Mouse (Mus musculus) E14TG2a.4 (cell line): ENCODE measurements at regions not wholly inside any gene's neighbourhood (a gene's known extent, or its start where the extent isn't known, plus 50 kb on each side); places are given as distances from the start of the nearest gene placed in this dataset.

Source experiments
- H3K27me3 ChIP-seq: 2 replicates; pipeline ENCODE4 v1.6.1; 2014; ENCODE audit warnings: low read length, control low read depth; ENCODE audit not compliant: insufficient read depth
- H3K36me3 ChIP-seq: 2 replicates; pipeline ENCODE4 v1.6.1; 2014; ENCODE audit warnings: low read length, control low read depth; ENCODE audit not compliant: insufficient read depth
- H3K4me1 ChIP-seq: replicated peaks from 2 replicates; pipeline ENCODE4 v1.6.1; 2014; ENCODE audit warnings: low read depth, low read length, control low read depth
- H3K4me3 ChIP-seq: replicated peaks from 2 replicates; pipeline ENCODE4 v1.5.1; 2014; ENCODE audit warnings: mild to moderate bottlenecking, low read length
- H3K9me3 ChIP-seq: 2 replicates; pipeline ENCODE4 v1.6.1; 2014; ENCODE audit warnings: low read length, control low read depth
- CTCF ChIP-seq: conservative IDR thresholded peaks from 2 replicates; pipeline ENCODE4 v1.5.1; 2014; ENCODE audit warnings: low read length
- NANOG ChIP-seq: IDR thresholded peaks from 2 replicates; pipeline ENCODE4 v1.6.1; 2014; ENCODE audit warnings: borderline replicate concordance, low read length, mixed read lengths
- POU5F1 ChIP-seq: IDR thresholded peaks from 2 replicates; pipeline ENCODE4 v1.6.1; 2014; ENCODE audit warnings: low read length, borderline replicate concordance

DNA sequence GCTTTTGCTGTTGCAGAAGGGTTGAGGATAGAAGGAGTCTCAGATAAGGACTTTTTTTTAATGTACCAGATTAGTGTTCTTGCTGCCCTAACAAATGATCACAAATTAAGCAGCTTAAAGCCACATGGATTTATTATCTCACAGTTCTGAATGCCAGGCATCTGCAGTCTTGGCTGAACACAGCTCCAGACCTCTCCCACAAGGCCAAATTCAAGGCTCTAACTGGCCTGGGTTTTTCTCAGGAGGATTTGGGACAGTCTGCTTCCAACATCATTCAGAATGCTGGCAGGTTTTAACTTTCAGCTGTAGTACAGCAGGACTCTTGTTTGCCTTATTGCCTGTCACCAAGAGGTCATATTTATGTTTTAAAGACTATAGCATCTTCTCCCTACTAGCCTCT lies 329.7 kb upstream of the Chrm2 start:
- H3K4me3 ChIP-seq: no peak overlapping the region
- no peaks in the 10 kb centered on the region for H3K27me3 ChIP-seq
- no peaks in the 10 kb centered on the region for H3K4me1 ChIP-seq
- no peaks in the 10 kb centered on the region for H3K36me3 ChIP-seq
- no peaks in the 10 kb centered on the region for H3K9me3 ChIP-seq
- TF ChIP-seq CTCF: no peak
- TF ChIP-seq POU5F1: no peak
- TF ChIP-seq NANOG: no peak

DNA sequence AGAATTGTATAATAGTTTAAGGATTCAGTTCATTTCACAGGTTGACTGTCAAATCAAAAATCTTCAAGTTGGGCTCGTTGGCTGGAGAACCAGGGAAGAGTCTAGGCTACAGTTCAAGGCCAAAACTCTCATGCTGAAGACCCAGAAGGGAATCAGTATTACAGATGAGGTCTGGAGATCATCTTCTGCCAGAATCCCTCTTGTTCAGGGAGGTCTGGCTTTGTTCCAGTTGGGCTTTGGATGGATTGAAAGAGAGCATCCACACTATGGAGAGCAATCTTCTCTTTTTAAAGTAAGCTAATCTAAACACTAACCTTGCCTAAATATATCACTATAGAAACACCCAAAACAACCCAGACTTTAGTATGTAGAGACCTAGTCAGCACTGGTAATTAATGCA lies 327.5 kb upstream of the Chrm2 start:
- Histone ChIP-seq H3K27me3 (no peaks in the 10 kb centered on the region), H3K4me3 (no peak overlapping the region), H3K36me3 (no peaks in the 10 kb centered on the region), H3K4me1 (no peaks in the 10 kb centered on the region), H3K9me3 (no peaks in the 10 kb centered on the region)
- TF ChIP-seq NANOG (no peak), POU5F1 (no peak), CTCF (no peak)

GRCm38 (mm10) chr6:36064919-36065318 lies 323.0 kb upstream of the Chrm2 start:
- no peak for TF ChIP-seq CTCF
- TF ChIP-seq POU5F1: no peak
- TF ChIP-seq NANOG: no peak
- Histone ChIP-seq H3K27me3 (no peaks in the 10 kb centered on the region), H3K36me3 (no peaks in the 10 kb centered on the region), H3K4me1 (no peaks in the 10 kb centered on the region), H3K4me3 (no peak overlapping the region), H3K9me3 (no peaks in the 10 kb centered on the region)

DNA sequence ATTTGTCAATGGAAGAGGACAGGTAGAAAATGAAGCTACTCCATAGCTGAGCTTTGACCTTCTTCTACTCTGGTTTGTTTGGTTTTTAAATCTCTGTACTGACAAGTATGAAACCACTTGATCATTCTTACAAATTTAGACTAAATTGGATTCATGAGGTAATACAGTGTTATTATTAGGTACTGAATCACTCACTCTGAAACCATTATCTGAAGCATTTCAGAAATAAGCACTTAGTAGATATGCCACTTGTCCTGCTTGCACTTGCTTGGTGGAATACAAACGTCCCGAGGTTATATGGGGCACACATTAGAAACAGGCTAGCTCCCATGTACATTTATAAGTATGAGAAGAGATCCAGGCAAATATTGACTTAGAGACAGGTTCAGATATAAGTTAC lies 319.2 kb upstream of the Chrm2 start:
- H3K4me1 ChIP-seq: no peaks in the 10 kb centered on the region
- no peak for TF ChIP-seq CTCF
- TF ChIP-seq POU5F1: no peak
- no peak for TF ChIP-seq NANOG

GRCm38 (mm10) chr6:36079559-36079958 lies 308.3 kb upstream of the Chrm2 start:
- H3K36me3 ChIP-seq: no peaks in the 10 kb centered on the region
- TF ChIP-seq CTCF: no peak
- no peak for TF ChIP-seq POU5F1
- TF ChIP-seq NANOG: no peak
- no peak overlapping the region for H3K4me3 ChIP-seq
- H3K4me1 ChIP-seq: no peaks in the 10 kb centered on the region
- no peaks in the 10 kb centered on the region for H3K27me3 ChIP-seq
- H3K9me3 ChIP-seq: no peaks in the 10 kb centered on the region

More for the DNA sequence above, 319.2 kb upstream of the Chrm2 start:
- H3K9me3 ChIP-seq: no peaks in the 10 kb centered on the region
- H3K36me3 ChIP-seq: no peaks in the 10 kb centered on the region
- H3K4me3 ChIP-seq: no peak overlapping the region
- no peaks in the 10 kb centered on the region for H3K27me3 ChIP-seq

GRCm38 (mm10) chr6:36093584-36093983 lies 294.3 kb upstream of the Chrm2 start:
- no peak for TF ChIP-seq POU5F1
- no peak for TF ChIP-seq CTCF
- TF ChIP-seq NANOG: no peak
- Histone ChIP-seq H3K27me3 (no peaks in the 10 kb centered on the region), H3K9me3 (no peaks in the 10 kb centered on the region), H3K4me1 (no peaks in the 10 kb centered on the region), H3K4me3 (no peak overlapping the region), H3K36me3 (no peaks in the 10 kb centered on the region)

DNA sequence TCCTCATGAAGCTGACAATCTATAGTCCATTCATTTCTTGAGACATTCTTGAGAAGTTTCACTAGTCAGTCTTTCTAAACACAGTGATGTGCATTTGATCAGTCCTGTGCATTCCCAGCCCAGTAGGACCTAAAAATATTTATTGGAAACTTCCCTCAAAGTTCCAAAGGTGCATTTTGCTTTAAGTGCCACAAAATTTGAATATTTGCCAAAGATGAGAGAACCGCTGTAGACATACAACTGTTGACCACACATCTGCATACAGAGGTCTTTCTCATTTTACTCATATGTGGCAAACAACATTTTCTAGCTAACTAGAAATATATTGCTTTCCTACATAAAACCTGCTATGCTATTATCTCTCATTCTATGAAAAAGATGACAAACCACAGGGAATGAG lies 293.8 kb upstream of the Chrm2 start:
- Histone ChIP-seq H3K27me3 (no peaks in the 10 kb centered on the region), H3K36me3 (no peaks in the 10 kb centered on the region), H3K4me1 (no peaks in the 10 kb centered on the region), H3K4me3 (no peak overlapping the region), H3K9me3 (no peaks in the 10 kb centered on the region)
- TF ChIP-seq NANOG: no peak
- TF ChIP-seq POU5F1: no peak
- no peak for TF ChIP-seq CTCF

- H3K4me3 ChIP-seq: no peak overlapping the region
- TF ChIP-seq NANOG (no peak), CTCF (no peak), POU5F1 (no peak)
- no peaks in the 10 kb centered on the region for H3K27me3 ChIP-seq
- H3K36me3 ChIP-seq: no peaks in the 10 kb centered on the region
- H3K4me1 ChIP-seq: no peaks in the 10 kb centered on the region
- no peaks in the 10 kb centered on the region for H3K9me3 ChIP-seq
These were observed 290.5 kb upstream of the Chrm2 start for GRCm38 (mm10) chr6:36097391-36097790.

DNA sequence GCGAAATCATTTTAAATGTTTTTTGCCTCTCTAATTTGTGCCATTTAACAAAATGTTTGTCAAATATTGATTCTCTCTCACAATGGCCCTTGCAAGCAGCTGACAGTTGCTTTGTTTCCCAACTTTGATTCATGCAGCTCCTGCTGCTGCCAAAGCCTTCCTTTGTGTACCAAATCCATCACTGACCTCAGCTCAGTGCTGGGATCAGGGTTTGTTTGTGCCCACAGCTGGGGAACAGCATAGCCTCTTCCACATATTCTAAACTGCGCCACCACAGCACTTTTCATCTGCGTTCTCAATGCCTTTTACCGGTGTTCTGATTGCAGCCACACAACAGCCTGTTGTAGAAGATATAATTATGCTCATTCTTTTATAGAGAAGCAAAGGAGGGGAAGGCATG lies 289.7 kb upstream of the Chrm2 start:
- Histone ChIP-seq H3K9me3 (no peaks in the 10 kb centered on the region), H3K4me1 (no peaks in the 10 kb centered on the region), H3K4me3 (no peak overlapping the region), H3K36me3 (no peaks in the 10 kb centered on the region), H3K27me3 (no peaks in the 10 kb centered on the region)
- TF ChIP-seq CTCF: no peak
- no peak for TF ChIP-seq NANOG
- no peak for TF ChIP-seq POU5F1
